Mouse (Mus musculus) testis, postnatal 14 days (tissue): ENCODE data around the gene Adk.
"Not testable (repeated sequence)": the region's sequence is repeated elsewhere in the genome, so short reads cannot be mapped to it uniquely, and the experiment has no call there.

ENCODE experiments used
- DNase-seq: peaks from one replicate; pipeline ENCODE4 v3.0.0; 2021; ENCODE audit warnings: low spot score

Adk gene

DNA sequence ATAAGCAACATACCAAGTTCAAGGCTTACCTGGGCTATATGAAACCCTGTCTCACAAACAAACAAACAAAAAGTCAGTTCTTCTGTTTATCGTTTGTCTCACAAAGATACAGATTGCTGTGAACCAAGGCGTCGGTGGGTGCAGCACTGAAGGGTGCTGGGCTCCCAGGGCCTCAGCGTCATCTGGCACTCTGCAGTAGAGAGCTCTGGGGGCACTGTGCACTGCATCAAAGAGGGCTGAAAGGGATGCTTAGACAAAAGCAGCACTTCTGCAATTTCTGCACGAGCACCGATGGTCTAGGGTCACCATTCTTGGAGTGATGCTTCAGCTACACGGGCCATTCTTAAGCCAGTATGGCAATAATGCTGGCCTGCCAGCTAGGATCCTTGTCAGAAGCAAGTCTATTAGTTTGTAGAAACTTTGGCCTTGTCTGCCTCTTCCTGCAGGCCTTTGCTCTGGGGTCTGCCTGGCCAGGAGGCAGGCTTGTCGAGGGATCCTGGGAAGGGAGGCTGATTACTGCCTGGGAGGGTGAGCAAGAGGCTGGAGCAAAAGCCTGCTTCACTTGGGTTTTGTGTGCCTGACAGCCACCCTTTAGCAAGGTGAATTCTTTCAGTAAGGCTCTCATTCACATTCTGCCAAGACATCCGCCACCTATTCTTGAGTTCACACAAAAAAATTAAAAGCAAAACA is 436.2 kb downstream of the Adk start:
- DNase-seq, result not testable (repeated sequence)

DNA sequence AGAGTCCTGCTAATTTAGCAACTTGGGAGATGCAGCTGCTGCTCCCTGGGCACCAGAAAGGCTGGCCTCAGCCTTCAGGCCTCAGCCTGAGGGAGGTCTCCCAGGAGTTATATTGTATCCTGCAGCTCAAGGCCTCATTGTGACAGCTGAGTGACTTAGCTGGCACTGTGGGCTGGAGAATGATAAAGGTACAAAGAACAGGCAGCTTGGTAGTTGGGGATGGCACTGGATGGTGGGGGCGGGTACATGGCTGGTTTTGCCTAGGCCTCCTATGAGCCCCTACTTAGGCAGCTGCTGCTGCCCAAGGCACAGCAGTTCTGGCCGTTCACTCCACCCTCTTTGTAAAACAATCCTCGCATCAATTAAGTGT is 436.7 kb downstream of the Adk start:
- DNase-seq, result peak; percentile 74

- DNase-seq, result no peak
Measured at GRCm38 (mm10) chr14:21490141-21490540, 437.8 kb downstream of the Adk start.
